Mouse (Mus musculus) gastrocnemius, adult 8-10 months (tissue): ENCODE measurements at regions not wholly inside any gene's neighbourhood (a gene's known extent, or its start where the extent isn't known, plus 50 kb on each side); places are given as distances from the start of the nearest gene placed in this dataset.

Experiments
- DNase-seq, 2 experiments: peaks; one replicate each; pipeline ENCODE4 v3.0.0; 2022; ENCODE audit warnings: low spot score in 2 of 2

DNA sequence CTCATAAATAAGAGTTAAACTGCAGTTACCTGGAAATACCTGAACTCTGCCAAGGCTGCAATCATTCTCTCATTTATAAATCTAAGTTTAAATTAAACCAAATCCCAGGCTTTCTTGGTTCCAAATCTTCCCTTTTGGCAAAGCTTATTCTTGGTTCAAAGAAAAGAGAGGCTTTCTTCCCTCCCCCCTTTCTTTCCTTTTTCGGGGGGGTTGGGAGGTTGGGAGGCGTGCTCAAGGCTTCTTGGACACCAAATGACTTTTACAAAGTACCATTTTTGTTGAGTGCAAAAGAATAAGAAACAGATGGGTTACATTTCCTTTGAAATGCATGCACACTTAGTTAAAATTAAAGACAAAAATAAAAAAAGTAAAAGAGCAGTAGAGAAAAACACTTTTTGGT lies 105.4 kb upstream of the Mroh9 start:
- no peak for DNase-seq

DNA sequence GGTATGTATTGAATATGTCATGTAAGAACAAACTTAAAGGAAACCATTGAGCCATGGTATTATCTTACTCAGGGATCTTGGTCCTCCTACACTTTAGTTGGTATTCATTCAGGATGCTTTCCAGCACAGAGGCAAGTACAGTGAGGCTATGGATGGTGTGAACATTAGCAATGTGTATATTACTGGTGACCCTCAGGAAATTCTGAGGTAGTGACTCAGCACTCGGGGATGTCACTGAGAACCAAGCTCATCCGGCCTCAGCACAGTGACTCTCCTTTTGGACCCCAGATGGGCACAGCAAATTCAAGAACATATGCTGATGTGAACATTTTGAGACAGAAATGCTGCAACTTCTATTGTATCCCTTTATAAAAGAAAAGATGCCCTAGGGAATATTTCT lies 96.4 kb upstream of the Mroh9 start:
- DNase-seq: no peak

DNA sequence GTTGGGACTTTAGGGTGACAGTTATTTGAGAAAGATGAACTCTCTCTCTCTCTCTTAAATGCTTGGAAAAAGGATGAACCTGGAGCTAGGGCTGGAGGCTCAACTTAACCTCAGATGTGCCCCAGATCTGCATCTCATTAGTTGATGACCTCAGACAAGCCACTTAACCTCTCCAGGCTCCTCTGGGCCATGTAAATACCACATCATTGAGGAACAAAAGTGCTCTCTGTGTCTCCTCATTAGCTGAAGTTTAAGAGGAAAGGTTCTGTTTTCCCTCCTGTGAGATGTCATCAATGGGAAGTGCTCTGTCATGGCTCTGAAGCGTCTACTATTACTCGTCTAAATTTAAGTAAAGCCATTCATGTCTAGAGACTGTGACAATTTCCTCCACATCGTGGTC lies 91.5 kb upstream of the Mroh9 start:
- DNase-seq: no peak

DNA sequence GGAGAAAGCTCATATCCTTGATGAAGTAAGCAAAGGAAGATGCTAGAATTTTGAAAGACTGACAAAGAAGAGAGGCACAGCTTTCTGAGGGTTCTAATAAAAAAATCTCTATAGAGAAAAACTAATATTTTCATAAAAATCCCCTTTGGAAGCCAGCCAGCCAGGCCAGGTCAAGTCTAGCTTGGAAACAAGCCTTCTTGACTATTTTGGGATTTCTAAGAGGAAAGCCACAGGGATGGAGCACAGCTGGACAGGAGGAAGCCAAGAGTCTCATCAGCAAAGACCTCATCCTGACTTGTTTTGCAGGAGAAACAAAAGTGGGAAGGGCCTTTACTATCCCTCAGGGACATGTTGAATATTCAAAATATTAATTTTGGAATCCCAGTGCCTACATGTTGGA lies 81.6 kb upstream of the Mroh9 start:
- DNase-seq: peak; percentile 26 to 41

DNA sequence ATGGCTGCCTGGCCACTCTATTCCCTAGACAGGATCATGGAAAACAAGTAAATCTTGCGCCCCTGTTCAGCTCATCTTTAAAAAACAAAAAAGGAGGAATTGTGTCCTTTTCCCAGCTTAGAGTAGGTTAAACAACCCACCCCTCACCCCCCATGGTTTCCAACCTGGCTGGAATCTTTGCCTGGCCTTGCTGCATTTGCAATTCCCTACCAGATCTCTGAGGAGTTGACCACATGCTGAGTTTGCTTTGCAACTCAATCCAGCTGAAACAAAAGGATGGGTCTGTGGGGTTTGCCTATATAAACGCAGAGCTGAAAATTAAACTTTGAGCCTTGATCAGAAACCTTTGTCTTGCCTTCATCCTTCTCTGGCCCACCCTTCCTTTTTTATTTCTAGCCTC lies 78.2 kb upstream of the Mroh9 start:
- DNase-seq: no peak

DNA sequence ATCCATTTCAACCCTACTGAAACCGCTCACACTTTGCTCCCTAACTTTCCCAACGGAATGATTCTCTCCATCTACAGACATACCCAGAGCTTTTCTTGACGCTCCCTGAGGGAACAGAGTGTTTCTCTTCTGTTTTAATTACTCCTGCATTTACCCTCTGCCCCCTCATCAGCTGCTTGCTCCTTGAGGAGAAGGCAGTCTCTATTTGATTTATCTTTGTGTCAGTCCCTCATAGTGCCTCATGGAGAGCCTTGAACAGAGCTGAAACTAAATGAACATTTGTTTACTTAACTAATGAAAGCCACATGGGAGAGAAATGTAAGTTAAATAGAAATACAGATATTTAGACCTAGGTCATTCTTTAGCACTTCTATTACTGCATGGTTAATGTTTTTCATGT lies 74.4 kb upstream of the Mroh9 start:
- no peak for DNase-seq

DNA sequence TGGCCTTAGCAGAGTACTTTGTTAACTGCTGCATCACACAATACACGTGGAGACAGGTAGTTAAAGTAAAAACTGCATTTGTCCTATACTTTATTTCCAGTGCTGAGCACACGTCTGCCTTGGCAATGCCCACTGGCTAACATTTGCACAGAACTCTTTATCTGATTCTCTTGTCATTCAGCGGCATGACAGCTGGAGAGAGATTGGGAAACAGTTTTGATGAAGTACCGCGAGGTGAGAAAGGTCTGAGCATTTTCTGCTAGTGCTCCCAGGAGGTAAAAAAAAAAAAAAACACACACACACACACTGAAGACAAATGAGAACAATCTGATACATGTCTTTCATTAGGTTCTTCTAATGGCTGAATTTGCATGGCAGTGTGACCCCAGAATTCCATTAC lies 73.0 kb upstream of the Mroh9 start:
- no peak for DNase-seq

DNA sequence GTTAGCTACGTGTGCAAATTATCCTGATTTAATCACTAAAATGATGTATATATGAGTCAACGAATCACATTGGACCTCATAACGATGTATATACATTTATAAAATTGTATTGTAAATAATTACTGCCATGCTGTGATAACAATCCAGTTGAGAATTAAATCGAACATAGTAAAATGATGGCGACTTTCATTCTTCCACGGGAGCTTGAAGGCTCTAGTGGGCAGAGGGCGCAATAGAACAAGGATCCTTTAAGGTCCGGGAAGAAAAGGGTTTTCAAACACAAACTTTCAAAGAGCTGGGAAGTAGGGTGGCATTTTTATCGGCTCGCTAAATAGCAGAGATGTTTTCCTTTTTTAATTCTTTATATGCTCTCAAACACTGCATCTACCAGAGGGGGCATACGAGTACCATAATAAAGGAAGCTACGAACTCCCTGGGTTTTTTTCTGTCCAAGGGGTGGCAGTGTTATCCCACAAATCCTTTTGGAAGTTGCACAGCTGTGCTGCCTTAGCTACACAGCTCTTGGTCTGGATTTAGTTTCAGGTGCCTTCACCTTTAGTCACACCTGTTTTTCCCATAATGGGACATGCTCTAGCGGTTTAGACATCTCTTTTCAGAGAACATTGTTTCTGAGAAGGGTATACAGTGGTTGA lies 64.9 kb upstream of the Mroh9 start:
- DNase-seq: peak; percentile 47 to 54

DNA sequence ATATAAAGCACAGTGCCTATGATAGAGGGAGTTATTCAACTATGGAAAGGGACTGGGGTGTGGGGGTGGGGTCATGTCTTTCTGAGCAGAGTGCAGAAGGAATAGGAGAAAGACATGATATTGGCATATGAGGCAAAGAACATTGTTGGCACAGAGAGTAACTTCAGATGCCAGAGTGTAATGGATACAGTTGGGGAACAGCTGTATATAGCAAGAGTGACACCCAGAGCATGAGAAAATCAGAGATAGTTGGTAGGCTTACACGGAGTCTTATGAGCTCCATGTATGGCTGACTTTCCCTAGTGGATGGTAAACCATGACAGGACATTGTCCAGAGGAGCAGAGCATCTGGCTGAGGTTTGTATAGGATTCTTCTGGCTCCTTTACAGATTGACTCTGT lies 61.2 kb upstream of the Mroh9 start:
- DNase-seq: no peak

DNA sequence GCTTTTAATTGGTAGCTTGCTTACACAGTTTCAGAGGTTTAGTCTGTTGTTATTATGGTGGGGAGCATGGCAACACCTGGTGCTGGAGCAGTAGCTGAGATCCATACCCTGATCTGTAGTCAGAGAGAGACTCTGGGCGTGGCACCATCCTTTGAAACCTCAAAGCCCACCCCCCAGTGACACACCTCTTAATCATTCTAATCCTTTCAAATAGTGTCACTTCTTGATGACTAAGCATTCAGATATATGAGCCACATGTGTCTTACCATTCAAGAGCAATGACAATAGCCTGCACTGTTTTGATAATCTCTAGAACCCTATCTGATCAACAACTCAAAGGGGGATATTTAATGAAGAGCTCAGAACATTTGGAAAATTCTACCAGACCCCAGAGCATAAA lies 57.6 kb upstream of the Mroh9 start:
- DNase-seq: no peak

DNA sequence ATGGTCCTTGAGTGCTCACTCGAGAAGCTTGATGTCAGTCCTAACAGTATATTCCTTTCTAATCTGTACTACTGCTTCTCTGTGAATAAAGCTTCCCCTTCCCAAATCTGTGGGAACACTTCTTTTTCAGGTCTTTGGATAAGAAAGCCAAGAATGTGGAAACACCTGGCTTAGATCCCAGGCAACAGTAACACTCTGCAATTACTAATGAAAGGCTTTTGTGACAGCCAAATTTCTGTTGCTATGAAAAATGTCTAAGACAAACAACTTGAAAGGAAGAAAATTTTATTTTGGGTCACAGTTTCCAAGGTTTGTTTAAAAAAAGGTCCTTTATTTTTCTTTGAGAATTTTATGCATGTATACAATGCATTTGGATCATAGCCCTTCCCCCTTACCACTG lies 56.0 kb upstream of the Mroh9 start:
- no peak for DNase-seq

DNA sequence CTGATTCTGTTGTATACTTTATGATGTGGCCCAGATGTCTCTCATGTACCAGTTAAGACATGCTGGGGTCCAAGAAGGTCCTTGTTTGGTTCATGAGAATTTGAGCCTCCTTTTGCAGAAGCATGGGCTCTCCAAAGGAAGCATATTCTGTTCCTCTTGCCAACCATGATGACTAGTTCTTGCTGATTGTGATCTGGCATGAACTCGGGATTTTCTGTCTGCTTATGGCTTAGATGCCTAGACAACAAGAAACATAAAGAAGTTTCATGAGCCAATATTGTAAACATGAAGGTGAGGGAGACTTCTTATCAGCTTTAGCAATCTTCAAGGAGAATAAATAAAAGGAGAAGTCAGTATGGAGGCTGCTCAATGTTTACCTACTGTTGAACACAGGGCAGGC lies 52.7 kb upstream of the Mroh9 start:
- no peak for DNase-seq
